Comparison of ENCODE assay signal across 7 mouse cellular contexts in the genomic region with DNA sequence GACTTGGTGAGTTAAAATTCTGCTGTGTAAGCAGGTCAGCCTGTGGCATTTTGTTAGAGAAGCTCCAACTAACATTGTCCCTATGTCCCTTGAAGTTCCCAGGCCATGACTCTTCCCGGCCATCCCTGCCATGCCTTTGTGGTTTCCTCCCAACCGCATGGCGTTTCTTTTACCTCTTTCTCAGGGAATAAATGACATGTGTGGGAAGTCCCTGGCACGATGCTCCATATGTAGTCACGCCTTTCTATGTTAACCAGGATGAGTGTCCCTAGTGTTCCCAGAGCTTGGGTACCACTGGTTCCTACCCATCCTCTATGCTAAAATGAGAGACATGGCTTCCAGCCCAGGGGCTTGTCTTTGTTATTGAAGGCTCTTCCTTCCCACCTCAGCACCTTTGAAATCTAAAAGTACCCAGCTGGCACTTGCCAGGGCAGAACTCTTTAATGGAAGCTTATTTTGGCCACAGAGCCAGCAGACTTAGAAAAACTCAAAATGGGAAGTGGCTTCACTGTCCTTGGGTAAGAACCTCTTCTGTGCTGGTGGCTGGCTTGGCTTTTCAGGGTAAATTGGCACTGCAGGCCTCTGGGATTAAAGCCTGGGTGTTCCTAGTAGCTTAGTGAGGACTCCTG. TPM values are rescaled to one million over a fixed set of nuclear protein-coding genes. Genes with fewer than 3 reads are reported as not detected.
DNase-seq lines count a peak whose midpoint lies in the region; ATAC-seq lines count a peak whose summit lies in the region.

No protein-coding gene starts in this region.

- H3K36me3 ChIP-seq in lung, embryonic 15.5 days, result no peaks in the 10 kb centered on the region
- no peaks in the 10 kb centered on the region for H3K36me3 ChIP-seq in embryonic facial prominence, embryonic 14.5 days (ENCODE audit: control insufficient read depth, insufficient read depth, low read length)
- H3K36me3 ChIP-seq in hindbrain, embryonic 12.5 days, result no peaks in the 10 kb centered on the region
- no peaks in the 10 kb centered on the region for H3K36me3 ChIP-seq in neural tube, embryonic 15.5 days

- peak overlapping the region; percentile 65 for H3K27ac ChIP-seq in lung, embryonic 15.5 days
- peak overlapping the region; percentile 83 for H3K27ac ChIP-seq in embryonic facial prominence, embryonic 14.5 days (replicated peaks; ENCODE audit: low read depth, low read length)
- 0 out of 2 replicates have a peak overlapping the region, but pooled peaks have one; percentile 81 for H3K27ac ChIP-seq in hindbrain, embryonic 12.5 days
- H3K27ac ChIP-seq in neural tube, embryonic 15.5 days (replicated peaks), result peak overlapping the region; percentile 75

- peaks cover 54% of the 10 kb centered on the region for H3K4me1 ChIP-seq in lung, embryonic 15.5 days
- peaks cover 38% of the 10 kb centered on the region for H3K4me1 ChIP-seq in embryonic facial prominence, embryonic 14.5 days (ENCODE audit: control insufficient read depth, insufficient read depth, low read length)
- peaks cover 28% of the 10 kb centered on the region for H3K4me1 ChIP-seq in hindbrain, embryonic 12.5 days
- H3K4me1 ChIP-seq in neural tube, embryonic 15.5 days, result peaks cover 39% of the 10 kb centered on the region

- WGBS in lung, embryonic 15.5 days, result 92% methylated on average over 5 of the region's 5 CpGs
- 86% methylated on average over 5 of the region's 5 CpGs for WGBS in embryonic facial prominence, embryonic 14.5 days
- whole genome bisulfite sequencing in hindbrain, embryonic 12.5 days, result 95% methylated on average over 5 of the region's 5 CpGs
- 91% methylated on average over 5 of the region's 5 CpGs for WGBS in neural tube, embryonic 15.5 days

- H3K9ac ChIP-seq in lung, embryonic 15.5 days, result no peak overlapping the region
- H3K9ac ChIP-seq in embryonic facial prominence, embryonic 14.5 days (ENCODE audit: low read depth, low read length), result no peak overlapping the region; the same call in 1 of the 2 replicates
- no peak overlapping the region for H3K9ac ChIP-seq in hindbrain, embryonic 12.5 days
- no peak overlapping the region for H3K9ac ChIP-seq in neural tube, embryonic 15.5 days (replicated peaks)

- no peaks in the 10 kb centered on the region for H3K9me3 ChIP-seq in lung, embryonic 15.5 days
- no peaks in the 10 kb centered on the region for H3K9me3 ChIP-seq in embryonic facial prominence, embryonic 14.5 days (ENCODE audit: control insufficient read depth, low read length)
- no peaks in the 10 kb centered on the region for H3K9me3 ChIP-seq in hindbrain, embryonic 12.5 days (replicated peaks)
- H3K9me3 ChIP-seq in neural tube, embryonic 15.5 days (replicated peaks), result no peaks in the 10 kb centered on the region

- no peaks in the 10 kb centered on the region for H3K27me3 ChIP-seq in lung, embryonic 15.5 days
- H3K27me3 ChIP-seq in embryonic facial prominence, embryonic 14.5 days (replicated peaks; ENCODE audit: control insufficient read depth, insufficient read depth, low read length), result no peaks in the 10 kb centered on the region
- no peaks in the 10 kb centered on the region for H3K27me3 ChIP-seq in hindbrain, embryonic 12.5 days
- H3K27me3 ChIP-seq in neural tube, embryonic 15.5 days (replicated peaks), result no peaks in the 10 kb centered on the region

- no peak for ATAC-seq in lung, embryonic 15.5 days (ENCODE audit: borderline replicate concordance, extremely low read depth, low FRiP score, low TSS enrichment)
- ATAC-seq in embryonic facial prominence, embryonic 14.5 days (ENCODE audit: low read depth), result no peak
- no peak for ATAC-seq in hindbrain, embryonic 12.5 days (ENCODE audit: low FRiP score)
- no peak for ATAC-seq in neural tube, embryonic 15.5 days (ENCODE audit: low FRiP score)

- DNase-seq in lung, postnatal 25 days (ENCODE audit: low spot score), result no peak
- no peak for DNase-seq in embryonic facial prominence, embryonic 14.5 days (ENCODE audit: low spot score)
- DNase-seq in right cerebral cortex, postnatal 4 days, result no peak
- no peak for DNase-seq in ovary, postnatal 10 days (ENCODE audit: low spot score)

- H3K4me3 ChIP-seq in lung, embryonic 15.5 days, result no peak overlapping the region
- no peak overlapping the region for H3K4me3 ChIP-seq in embryonic facial prominence, embryonic 14.5 days (ENCODE audit: low read depth, low read length)
- no peak overlapping the region for H3K4me3 ChIP-seq in hindbrain, embryonic 12.5 days
- no peak overlapping the region for H3K4me3 ChIP-seq in neural tube, embryonic 15.5 days (replicated peaks)

- H3K4me2 ChIP-seq in lung, embryonic 15.5 days, result no peak overlapping the region
- no peak overlapping the region for H3K4me2 ChIP-seq in embryonic facial prominence, embryonic 14.5 days (ENCODE audit: low read depth, low read length)
- H3K4me2 ChIP-seq in hindbrain, embryonic 12.5 days (replicated peaks), result no peak overlapping the region
- H3K4me2 ChIP-seq in neural tube, embryonic 15.5 days, result no peak overlapping the region

RNA-seq across cellular contexts. Expression of a gene that starts 24.8 kb away (rescaled TPM):
- polyA plus RNA-seq in lung, embryonic 15.5 days (2015; fragmentation: Nextera tagmentation; extraction: Ambion mirVana), result 42.4 and 45.2 TPM in 2 replicates
- polyA plus RNA-seq in embryonic facial prominence, embryonic 14.5 days (2014; fragmentation: Nextera tagmentation; extraction: Ambion mirVana), result 36.5 and 37.8 TPM in 2 replicates
- 36.3 and 38.0 TPM in 2 replicates for polyA plus RNA-seq in hindbrain, embryonic 12.5 days (2016; fragmentation: Nextera tagmentation; extraction: Ambion mirVana)
- polyA plus RNA-seq in neural tube, embryonic 15.5 days (2015; fragmentation: Nextera tagmentation; extraction: Ambion mirVana), result 45.4 and 47.3 TPM in 2 replicates

RNA-seq across cellular contexts. Expression of a gene that starts 25.1 kb away (rescaled TPM):
- polyA plus RNA-seq in lung, embryonic 15.5 days (2015; fragmentation: Nextera tagmentation; extraction: Ambion mirVana), result 109 and 112 TPM in 2 replicates
- polyA plus RNA-seq in embryonic facial prominence, embryonic 14.5 days (2014; fragmentation: Nextera tagmentation; extraction: Ambion mirVana), result 96.2 and 101 TPM in 2 replicates
- 113 and 119 TPM in 2 replicates for polyA plus RNA-seq in hindbrain, embryonic 12.5 days (2016; fragmentation: Nextera tagmentation; extraction: Ambion mirVana)
- polyA plus RNA-seq in neural tube, embryonic 15.5 days (2015; fragmentation: Nextera tagmentation; extraction: Ambion mirVana), result 106 TPM in 2 replicates

RNA-seq across cellular contexts. Expression of a gene that starts 26.2 kb away (rescaled TPM):
- 43.2 and 49.6 TPM in 2 replicates for polyA plus RNA-seq in lung, embryonic 15.5 days (2015; fragmentation: Nextera tagmentation; extraction: Ambion mirVana)
- 8.7 and 9.2 TPM in 2 replicates for polyA plus RNA-seq in embryonic facial prominence, embryonic 14.5 days (2014; fragmentation: Nextera tagmentation; extraction: Ambion mirVana)
- 78.1 and 78.6 TPM in 2 replicates for polyA plus RNA-seq in hindbrain, embryonic 12.5 days (2016; fragmentation: Nextera tagmentation; extraction: Ambion mirVana)
- polyA plus RNA-seq in neural tube, embryonic 15.5 days (2015; fragmentation: Nextera tagmentation; extraction: Ambion mirVana), result 80.8 and 91.6 TPM in 2 replicates
